21 mouse cellular contexts compared by ENCODE assay signal in the genomic region with DNA sequence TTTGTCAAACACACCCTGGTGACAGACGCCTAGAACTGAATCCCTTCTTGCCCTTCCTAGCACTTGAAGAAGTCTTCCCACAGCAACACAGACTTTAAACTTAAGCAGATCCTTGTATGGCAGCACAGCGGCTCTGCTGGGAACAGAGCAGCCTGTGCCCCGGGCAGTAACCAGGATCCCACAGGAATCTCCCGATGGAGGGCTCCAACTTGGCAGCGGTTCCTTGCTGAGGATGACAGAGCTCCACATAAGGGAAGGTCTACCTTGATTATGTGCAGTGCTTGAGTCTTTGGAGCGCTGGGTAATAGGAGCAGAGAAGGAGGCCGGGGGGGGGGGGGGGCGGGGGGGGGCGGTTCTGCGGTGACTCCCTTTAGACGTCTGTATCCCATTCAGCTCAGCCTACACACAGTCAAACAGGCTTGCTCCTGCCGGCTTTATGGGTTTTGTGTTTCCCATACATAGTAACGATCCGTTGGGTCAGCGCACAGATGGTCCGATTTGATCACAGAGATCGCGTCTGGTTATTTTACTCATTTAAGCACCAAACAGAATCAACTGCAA.
A peak's percentile ranks its signal among the peaks of the same experiment; 100 is the strongest.
DNase-seq lines count a peak whose midpoint lies in the region; ATAC-seq lines count a peak whose summit lies in the region.
"Had no signal": no experiment of that assay in that cellular context is flagged by ENCODE, and none has a peak within 500 bp of the region (broad histone marks: within the 10 kb centered on the region; RNA-seq: fewer than 3 reads in every experiment).

No protein-coding gene starts in this region.

- no peaks in the 10 kb centered on the region for H3K36me3 ChIP-seq in embryonic facial prominence, embryonic 10.5 days (replicated peaks)
- H3K36me3 ChIP-seq in embryonic facial prominence, embryonic 15.5 days: no peaks in the 10 kb centered on the region
- H3K36me3 ChIP-seq in limb, embryonic 13.5 days: no peaks in the 10 kb centered on the region
- H3K36me3 ChIP-seq in midbrain, embryonic 10.5 days: no peaks in the 10 kb centered on the region
- H3K36me3 ChIP-seq: G1E; heart, embryonic 12.5 days; hindbrain, embryonic 12.5 days had no signal

- H3K27me3 ChIP-seq in embryonic facial prominence, embryonic 10.5 days (replicated peaks; ENCODE audit: low read depth, poor library complexity, severe bottlenecking): 0 out of 2 replicates have a peak, but pooled peaks cover 10% of the 10 kb centered on the region
- H3K27me3 ChIP-seq in embryonic facial prominence, embryonic 15.5 days: peaks cover 5% of the 10 kb centered on the region; the same call in 1 of the 2 replicates
- H3K27me3 ChIP-seq in limb, embryonic 13.5 days: peaks cover 50% of the 10 kb centered on the region
- peaks cover 37% of the 10 kb centered on the region for H3K27me3 ChIP-seq in midbrain, embryonic 10.5 days (ENCODE audit: low read depth, poor library complexity, severe bottlenecking)

- whole genome bisulfite sequencing in embryonic facial prominence, embryonic 10.5 days: 63% methylated on average over 18 of the region's 18 CpGs
- 45% methylated on average over 13 of the region's 18 CpGs for WGBS in embryonic facial prominence, embryonic 15.5 days
- WGBS in limb, embryonic 13.5 days: 38% methylated on average over 13 of the region's 18 CpGs
- 75% methylated on average over 14 of the region's 18 CpGs for WGBS in midbrain, embryonic 10.5 days

- H3K4me1 ChIP-seq in embryonic facial prominence, embryonic 10.5 days: peaks cover 25% of the 10 kb centered on the region
- H3K4me1 ChIP-seq in embryonic facial prominence, embryonic 15.5 days: peaks cover 4% of the 10 kb centered on the region; the same call in 1 of the 2 replicates
- peaks cover 17% of the 10 kb centered on the region for H3K4me1 ChIP-seq in limb, embryonic 13.5 days
- peaks cover 9% of the 10 kb centered on the region for H3K4me1 ChIP-seq in midbrain, embryonic 10.5 days
- H3K4me1 ChIP-seq: heart, embryonic 12.5 days; hindbrain, embryonic 12.5 days had no signal

- H3K4me3 ChIP-seq in embryonic facial prominence, embryonic 10.5 days: no peak overlapping the region
- H3K4me3 ChIP-seq in embryonic facial prominence, embryonic 15.5 days (replicated peaks): no peak overlapping the region
- H3K4me3 ChIP-seq in limb, embryonic 13.5 days: no peak overlapping the region
- no peak overlapping the region for H3K4me3 ChIP-seq in midbrain, embryonic 10.5 days
- H3K4me3 ChIP-seq: heart, embryonic 12.5 days; hindbrain, embryonic 12.5 days had no signal

- peak; percentile 72 for ATAC-seq in embryonic facial prominence, embryonic 15.5 days (ENCODE audit: insufficient number of reproducible peaks, low FRiP score, low TSS enrichment, low read depth)
- peak; percentile 79 for ATAC-seq in limb, embryonic 13.5 days (ENCODE audit: low FRiP score, low read depth)
- ATAC-seq: CD4-positive, CD25-positive, alpha-beta regulatory T cell, adult 4 months; forebrain, embryonic 16.5 days; hindbrain, embryonic 16.5 days had no signal

- H3K4me2 ChIP-seq in embryonic facial prominence, embryonic 15.5 days (replicated peaks): peak overlapping the region; percentile 19; the same call in 1 of the 2 replicates
- peak overlapping the region; percentile 35 for H3K4me2 ChIP-seq in limb, embryonic 13.5 days (replicated peaks)
- H3K4me2 ChIP-seq: heart, embryonic 12.5 days; hindbrain, embryonic 12.5 days had no signal

- intact Hi-C loops in heart, postnatal 10 days (cut with DNase I): no loop called here
- intact Hi-C loops in gastrocnemius, postnatal 36 days (cut with DNase I): no loop called here

- no peak overlapping the region for H3K9ac ChIP-seq in embryonic facial prominence, embryonic 15.5 days
- no peak overlapping the region for H3K9ac ChIP-seq in limb, embryonic 13.5 days
- H3K9ac ChIP-seq: heart, embryonic 12.5 days; hindbrain, embryonic 12.5 days had no signal

- H3K27ac ChIP-seq in embryonic facial prominence, embryonic 10.5 days (replicated peaks): 0 out of 2 replicates have a peak overlapping the region, but pooled peaks have one; percentile 48
- no peak overlapping the region for H3K27ac ChIP-seq in embryonic facial prominence, embryonic 15.5 days (replicated peaks)
- H3K27ac ChIP-seq in limb, embryonic 13.5 days: no peak overlapping the region
- H3K27ac ChIP-seq in midbrain, embryonic 10.5 days (replicated peaks): no peak overlapping the region
- H3K27ac ChIP-seq: hindbrain, embryonic 12.5 days had no signal

- DNase-seq in heart, adult 11 months: peak; percentile 70
- DNase-seq in heart, postnatal 10 days: no peak
- peak; percentile 19 for DNase-seq in embryonic facial prominence, embryonic 10.5 days (ENCODE audit: low spot score)
- DNase-seq in midbrain, embryonic 10.5 days (ENCODE audit: low spot score): no peak
- DNase-seq in cerebellum, adult 9-11 months: no peak
- no peak for DNase-seq in gastrocnemius, postnatal 36 days
- DNase-seq: adrenal gland, adult 8-10 months; adrenal gland, postnatal 36 days; B cell, adult 2 months; cerebellum, adult 2 months; embryo, embryonic 11 days; gastrocnemius, postnatal 10 days; heart, postnatal 36 days had no signal

- no peaks in the 10 kb centered on the region for H3K9me3 ChIP-seq in embryonic facial prominence, embryonic 10.5 days
- no peaks in the 10 kb centered on the region for H3K9me3 ChIP-seq in embryonic facial prominence, embryonic 15.5 days (replicated peaks)
- H3K9me3 ChIP-seq in limb, embryonic 13.5 days: no peaks in the 10 kb centered on the region
- no peaks in the 10 kb centered on the region for H3K9me3 ChIP-seq in midbrain, embryonic 10.5 days (replicated peaks)
- H3K9me3 ChIP-seq: G1E; heart, embryonic 12.5 days; hindbrain, embryonic 12.5 days had no signal

Comparison
In these comparisons a context has a peak if more than half of its experiments do, and no peak if none do; other contexts are left out.
1. DNase-seq: peak in heart, adult 11 months (single experiment) and embryonic facial prominence, embryonic 10.5 days (single experiment); none in heart, postnatal 10 days (0 of 2), midbrain, embryonic 10.5 days (single experiment), cerebellum, adult 9-11 months (single experiment) and gastrocnemius, postnatal 36 days (0 of 2).